Mouse (Mus musculus) subcutaneous adipose tissue, adult 2 months (tissue): ENCODE measurements around the gene L1cam. TPM values are rescaled to one million over a fixed set of nuclear protein-coding genes. Genes with fewer than 3 reads are reported as not detected.

Source experiments
- polyA plus RNA-seq: library from polyadenylated mRNA; depleted of rRNA; stranded (reverse); fragments of >200 nt; gene quantifications from 2 replicates; pipeline ENCODE4 v1.2.3, GENCODE M21; 2012; ENCODE audit warnings: low replicate concordance; rRNA removed

Gene L1cam
- polyA plus RNA-seq, result 1.7 and 5.3 TPM in 2 replicates

GRCm38 (mm10) chrX:73895719-73896118 is at the start of gene L1cam:
L1cam (minus strand) TSS chrX:73896105.

GRCm38 (mm10) chrX:73930402-73931062 is 34.6 kb upstream of the L1cam start, which contains the start of gene Renbp:
Renbp (minus strand) TSS chrX:73930850.

DNA sequence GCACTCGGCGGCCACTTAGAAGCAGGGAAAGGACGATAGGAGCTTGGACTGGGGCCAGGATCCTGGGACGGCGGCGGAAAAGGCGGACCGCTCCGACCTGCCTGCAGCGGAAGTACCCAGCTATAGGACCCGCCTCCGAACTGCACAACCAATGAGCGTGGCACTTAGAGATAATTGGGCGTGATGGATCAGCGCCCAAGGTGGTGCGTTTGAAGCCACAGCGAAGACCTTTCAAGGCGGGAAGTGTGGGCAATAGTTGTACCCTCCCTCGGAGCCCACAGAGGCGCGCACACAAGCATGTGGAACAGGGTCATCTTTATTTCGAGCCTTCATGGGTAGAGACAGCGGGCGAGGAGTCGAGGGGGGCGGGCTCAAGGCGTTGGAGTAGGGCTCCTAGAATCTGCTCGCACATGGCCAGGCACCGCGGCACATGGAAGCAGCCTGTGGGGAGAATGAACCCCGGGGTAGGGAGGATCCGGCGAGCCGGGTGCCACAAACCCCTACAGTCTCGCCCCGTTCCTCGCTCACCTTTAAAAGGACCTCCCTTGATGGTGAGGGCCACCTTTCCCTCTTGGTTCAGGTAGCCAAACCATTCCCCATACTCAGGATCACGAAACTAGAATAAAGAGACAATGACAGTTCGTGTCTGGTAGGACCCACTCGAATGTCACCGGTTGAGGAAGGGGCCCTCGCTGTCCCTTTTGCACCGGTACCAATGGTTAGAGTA is 26.1 kb upstream of the L1cam start, which contains the start of the genes Arhgap4 and Naa10:
Arhgap4 (minus strand) TSS at position 48 of the 727 bp plus-strand sequence.
Naa10 (minus strand) TSS at position 122 of the 727 bp plus-strand sequence.

GRCm38 (mm10) chrX:73891551-73892152 is 4.3 kb downstream of the L1cam start, which contains the start of gene Avpr2:
Avpr2 (plus strand) TSS chrX:73892102.

DNA sequence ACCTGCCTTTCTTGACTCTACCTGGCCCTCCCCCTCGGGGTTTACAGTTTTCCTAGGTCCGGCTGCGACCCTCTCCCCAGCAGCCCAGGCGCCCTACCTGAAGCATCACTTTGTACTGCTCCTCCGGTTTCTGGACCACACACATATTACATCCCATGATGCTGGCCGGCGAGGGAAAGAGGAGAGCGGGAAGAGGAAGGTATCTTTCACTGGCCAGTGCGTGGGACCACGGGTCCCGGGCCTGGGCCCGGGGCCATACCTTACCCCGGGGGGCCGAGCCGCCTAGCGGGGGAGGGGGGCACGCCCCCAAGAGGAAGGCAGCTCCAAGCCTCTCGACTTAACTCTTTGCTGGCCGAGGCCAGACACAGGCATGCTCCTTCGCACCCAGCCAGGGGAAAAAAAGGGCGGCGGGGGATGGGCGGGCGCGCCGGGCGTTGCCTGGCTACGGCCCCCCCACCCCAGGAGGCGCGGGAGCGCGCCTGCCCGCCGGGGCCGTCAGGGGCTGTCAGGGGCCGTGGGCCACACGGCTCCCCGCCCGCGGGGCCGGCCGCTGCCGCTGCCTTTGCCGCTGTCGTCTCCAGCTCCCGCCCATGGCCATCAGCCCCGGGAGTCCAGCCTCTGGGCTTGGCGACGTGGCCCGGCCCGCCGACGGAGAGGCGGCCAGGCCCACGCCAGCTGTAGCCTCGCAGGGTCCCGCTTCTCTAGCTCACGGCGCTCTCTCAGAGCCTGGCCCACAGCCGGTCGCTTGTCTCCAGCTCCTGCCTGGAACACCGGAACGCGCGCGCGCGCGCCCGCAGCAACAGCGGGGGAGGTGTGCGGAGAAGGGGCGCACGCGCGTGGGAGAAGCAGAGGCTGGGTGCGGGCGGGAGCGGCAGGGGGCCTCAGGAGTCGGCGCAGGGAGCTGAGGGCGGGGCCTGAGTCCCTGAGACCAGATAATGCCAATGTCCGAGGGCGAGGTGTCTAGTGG is 71.4 kb downstream of the L1cam start, which contains the start of gene Pdzd4:
Pdzd4 (minus strand) TSS at position 785 of the 967 bp plus-strand sequence.

Other genes starting within 250 kb of the L1cam start
- gene Pnck, start 236.0 kb downstream of the L1cam start, polyA plus RNA-seq, result 4.0 and 51.5 TPM in 2 replicates
- 25.6 and 69.6 TPM in 2 replicates for gene Slc6a8, start 223.0 kb downstream of the L1cam start, polyA plus RNA-seq
- gene Bcap31, start 179.9 kb downstream of the L1cam start, polyA plus RNA-seq, result 117 and 255 TPM in 2 replicates
- 37.1 and 41.0 TPM in 2 replicates for gene Abcd1, start 179.5 kb downstream of the L1cam start, polyA plus RNA-seq
- gene Plxnb3, start 139.0 kb downstream of the L1cam start, polyA plus RNA-seq, result 0.93 and 1.0 TPM in 2 replicates
- 1.4 and 13.5 TPM in 2 replicates for gene Srpk3, start 121.7 kb downstream of the L1cam start, polyA plus RNA-seq
- 469 and 721 TPM in 2 replicates for gene Idh3g, start 109.2 kb downstream of the L1cam start, polyA plus RNA-seq
- 199 and 230 TPM in 2 replicates for gene Ssr4, start 109.1 kb downstream of the L1cam start, polyA plus RNA-seq
- gene Pdzd4, start 71.1 kb downstream of the L1cam start, polyA plus RNA-seq, result 1.0 and 10.7 TPM in 2 replicates
- 0.05 TPM in 1 of 2 replicates, not detected in the other for gene Avpr2, start 4.0 kb downstream of the L1cam start, polyA plus RNA-seq
- gene Arhgap4, start 25.8 kb upstream of the L1cam start, polyA plus RNA-seq, result 12.7 and 18.0 TPM in 2 replicates
- 69.5 and 110 TPM in 2 replicates for gene Naa10, start 25.8 kb upstream of the L1cam start, polyA plus RNA-seq
- gene Renbp, start 34.7 kb upstream of the L1cam start, polyA plus RNA-seq, result 15.6 and 30.8 TPM in 2 replicates
- 31.8 and 88.6 TPM in 2 replicates for gene Hcfc1, start 70.3 kb upstream of the L1cam start, polyA plus RNA-seq
- gene Irak1, start 127.8 kb upstream of the L1cam start, polyA plus RNA-seq, result 170 and 267 TPM in 2 replicates
- gene Opn1mw, start 231.4 kb upstream of the L1cam start, polyA plus RNA-seq, result not detected in 2 replicates
- gene Mecp2, start 239.3 kb upstream of the L1cam start, polyA plus RNA-seq, result 4.6 and 11.3 TPM in 2 replicates